Mouse (Mus musculus): ENCODE measurements around the gene Prdm5. TPM values are rescaled to one million over a fixed set of nuclear protein-coding genes. Genes with fewer than 3 reads are reported as not detected.

Prdm5 gene
- polyA plus RNA-seq, 2 experiments = 26.0 to 26.4 TPM

DNA sequence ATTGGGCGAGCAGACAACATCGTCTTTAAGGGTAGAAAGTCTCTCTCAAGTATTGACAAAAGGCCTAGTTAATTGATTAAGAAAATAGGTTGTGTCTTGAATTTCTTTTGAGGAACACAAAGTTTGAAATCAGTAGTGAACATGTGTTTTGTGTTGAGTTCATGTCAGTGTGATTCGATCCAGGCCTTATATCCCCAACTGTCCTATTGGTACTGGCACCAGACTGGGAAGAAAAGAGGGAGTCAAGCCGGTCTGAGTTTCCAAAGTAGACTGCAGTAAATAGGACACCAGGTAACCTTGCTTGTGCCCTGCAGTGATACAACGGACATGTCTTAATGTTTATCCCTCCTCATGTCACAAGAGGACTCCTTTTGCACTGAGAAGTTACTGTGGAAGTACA, 19.6 kb upstream of the Prdm5 start:
- no peaks in the 10 kb centered on the region for H3K9me3 ChIP-seq (ENCODE audit: control insufficient read depth, low read length)
- H3K4me1 ChIP-seq (ENCODE audit: control insufficient read depth, insufficient read depth, low read length) = no peaks in the 10 kb centered on the region
- H3K27ac ChIP-seq (replicated peaks; ENCODE audit: low read depth, low read length) = no peak overlapping the region
- DNase-seq (ENCODE audit: low spot score) = no peak
- TF ChIP-seq POLR2A (IDR thresholded peaks at IDR 0.05; ENCODE audit: borderline replicate concordance, extremely low read depth, insufficient read depth, insufficient read length) = no peak
- H3K27me3 ChIP-seq (ENCODE audit: control insufficient read depth, insufficient read depth, low read length) = no peaks in the 10 kb centered on the region
- no peak overlapping the region for H3K9ac ChIP-seq (ENCODE audit: low read depth, low read length, severe bottlenecking)
- 66% methylated on average over 5 of the region's 5 CpGs for WGBS
- no peak for ATAC-seq (ENCODE audit: low FRiP score, low read depth)
- no peak overlapping the region for H3K4me3 ChIP-seq (replicated peaks; ENCODE audit: low read length)
- no peak overlapping the region for H3K4me2 ChIP-seq (replicated peaks; ENCODE audit: low read depth, low read length, severe bottlenecking)
- no peaks in the 10 kb centered on the region for H3K36me3 ChIP-seq (ENCODE audit: control insufficient read depth, insufficient read depth, low read length)

DNA sequence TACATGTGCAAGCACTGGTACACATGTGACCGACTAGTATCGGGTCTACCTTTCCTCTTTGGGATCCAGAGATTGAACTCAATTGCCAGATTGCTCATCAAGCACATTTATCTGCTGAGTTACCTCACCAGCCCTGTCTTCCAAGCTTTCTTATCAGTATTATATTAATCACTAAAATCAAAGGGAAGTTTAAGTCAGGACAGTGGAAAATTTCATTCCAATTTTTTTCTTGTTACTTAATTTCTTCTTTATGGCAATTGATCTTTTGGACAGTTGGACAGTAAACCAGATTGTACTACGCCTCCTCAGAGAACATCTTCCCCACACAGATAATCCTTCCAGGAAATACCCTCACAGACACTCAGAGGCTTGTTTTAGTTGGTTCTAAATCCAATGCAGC, 18.7 kb upstream of the Prdm5 start:
- Histone ChIP-seq H3K4me2 (replicated peaks; ENCODE audit: low read depth, low read length, severe bottlenecking) (no peak overlapping the region), H3K36me3 (ENCODE audit: control insufficient read depth, insufficient read depth, low read length) (no peaks in the 10 kb centered on the region), H3K27me3 (ENCODE audit: control insufficient read depth, insufficient read depth, low read length) (no peaks in the 10 kb centered on the region), H3K9ac (ENCODE audit: low read depth, low read length, severe bottlenecking) (no peak overlapping the region), H3K27ac (replicated peaks; ENCODE audit: low read depth, low read length) (no peak overlapping the region), H3K4me1 (ENCODE audit: control insufficient read depth, insufficient read depth, low read length) (no peaks in the 10 kb centered on the region), H3K4me3 (replicated peaks; ENCODE audit: low read length) (no peak overlapping the region), H3K9me3 (ENCODE audit: control insufficient read depth, low read length) (no peaks in the 10 kb centered on the region)
- no peak for DNase-seq (ENCODE audit: low spot score)
- 90% methylated on average over 3 of the region's 3 CpGs for WGBS
- no peak for TF ChIP-seq POLR2A (IDR thresholded peaks at IDR 0.05; ENCODE audit: borderline replicate concordance, extremely low read depth, insufficient read depth, insufficient read length)
- ATAC-seq (ENCODE audit: low FRiP score, low read depth) = no peak

DNA sequence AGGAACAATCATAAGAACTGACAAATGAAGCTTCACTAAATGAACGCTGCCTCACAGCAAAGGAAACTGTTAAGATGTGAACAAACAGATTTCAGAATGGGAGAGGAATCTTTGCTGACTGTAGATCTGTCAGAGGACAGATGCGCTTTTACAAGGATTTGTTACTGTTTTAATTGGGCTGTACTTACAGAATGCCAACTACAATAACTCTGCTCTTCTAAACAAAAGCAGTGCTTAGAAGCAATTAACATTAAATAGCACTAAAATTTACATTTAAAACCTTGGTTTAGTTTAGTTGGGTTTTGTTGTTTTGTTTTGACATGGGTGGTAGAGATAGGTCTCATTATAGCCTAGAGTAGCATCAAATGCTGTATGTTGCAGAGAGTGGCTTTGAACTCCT, 14.3 kb upstream of the Prdm5 start:
- H3K9me3 ChIP-seq (ENCODE audit: control insufficient read depth, low read length) = no peaks in the 10 kb centered on the region
- H3K27ac ChIP-seq (replicated peaks; ENCODE audit: low read depth, low read length) = no peak overlapping the region
- no peak overlapping the region for H3K9ac ChIP-seq (ENCODE audit: low read depth, low read length, severe bottlenecking)
- H3K4me3 ChIP-seq (replicated peaks; ENCODE audit: low read length) = no peak overlapping the region
- no peak for TF ChIP-seq POLR2A (IDR thresholded peaks at IDR 0.05; ENCODE audit: borderline replicate concordance, extremely low read depth, insufficient read depth, insufficient read length)
- H3K27me3 ChIP-seq (ENCODE audit: control insufficient read depth, insufficient read depth, low read length) = no peaks in the 10 kb centered on the region
- H3K36me3 ChIP-seq (ENCODE audit: control insufficient read depth, insufficient read depth, low read length) = no peaks in the 10 kb centered on the region
- no peaks in the 10 kb centered on the region for H3K4me1 ChIP-seq (ENCODE audit: control insufficient read depth, insufficient read depth, low read length)
- H3K4me2 ChIP-seq (replicated peaks; ENCODE audit: low read depth, low read length, severe bottlenecking) = no peak overlapping the region
- WGBS = 87% methylated on average over 2 of the region's 2 CpGs
- no peak for DNase-seq (ENCODE audit: low spot score)
- ATAC-seq (ENCODE audit: low FRiP score, low read depth) = no peak

DNA sequence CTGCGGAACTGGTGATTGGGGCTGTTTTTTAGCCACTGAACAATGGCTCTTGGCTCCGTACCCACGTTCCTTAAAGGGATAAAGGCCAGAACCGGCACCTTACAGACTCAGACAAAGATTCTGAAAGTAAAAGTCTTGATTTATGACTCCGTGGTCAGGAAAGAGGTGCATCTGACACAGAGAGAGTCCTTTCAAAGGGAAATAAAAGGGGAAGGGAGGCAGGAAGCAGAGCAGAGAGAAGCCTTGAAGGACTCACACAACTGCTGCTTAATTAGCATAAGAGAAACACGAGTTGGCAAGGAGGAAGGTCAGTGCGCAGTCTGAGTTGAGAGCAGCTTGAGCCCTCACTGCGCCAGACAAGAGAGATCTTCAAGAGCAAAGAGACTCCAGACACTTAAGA, 13.7 kb upstream of the Prdm5 start:
- H3K9ac ChIP-seq (ENCODE audit: low read depth, low read length, severe bottlenecking) = no peak overlapping the region
- ATAC-seq (ENCODE audit: low FRiP score, low read depth) = no peak
- no peak overlapping the region for H3K4me2 ChIP-seq (replicated peaks; ENCODE audit: low read depth, low read length, severe bottlenecking)
- no peaks in the 10 kb centered on the region for H3K9me3 ChIP-seq (ENCODE audit: control insufficient read depth, low read length)
- no peaks in the 10 kb centered on the region for H3K27me3 ChIP-seq (ENCODE audit: control insufficient read depth, insufficient read depth, low read length)
- H3K27ac ChIP-seq (replicated peaks; ENCODE audit: low read depth, low read length) = no peak overlapping the region
- no peaks in the 10 kb centered on the region for H3K36me3 ChIP-seq (ENCODE audit: control insufficient read depth, insufficient read depth, low read length)
- no peak for DNase-seq (ENCODE audit: low spot score)
- no peaks in the 10 kb centered on the region for H3K4me1 ChIP-seq (ENCODE audit: control insufficient read depth, insufficient read depth, low read length)
- no peak for TF ChIP-seq POLR2A (IDR thresholded peaks at IDR 0.05; ENCODE audit: borderline replicate concordance, extremely low read depth, insufficient read depth, insufficient read length)
- WGBS = 16% methylated on average over 8 of the region's 8 CpGs
- H3K4me3 ChIP-seq (replicated peaks; ENCODE audit: low read length) = no peak overlapping the region

DNA sequence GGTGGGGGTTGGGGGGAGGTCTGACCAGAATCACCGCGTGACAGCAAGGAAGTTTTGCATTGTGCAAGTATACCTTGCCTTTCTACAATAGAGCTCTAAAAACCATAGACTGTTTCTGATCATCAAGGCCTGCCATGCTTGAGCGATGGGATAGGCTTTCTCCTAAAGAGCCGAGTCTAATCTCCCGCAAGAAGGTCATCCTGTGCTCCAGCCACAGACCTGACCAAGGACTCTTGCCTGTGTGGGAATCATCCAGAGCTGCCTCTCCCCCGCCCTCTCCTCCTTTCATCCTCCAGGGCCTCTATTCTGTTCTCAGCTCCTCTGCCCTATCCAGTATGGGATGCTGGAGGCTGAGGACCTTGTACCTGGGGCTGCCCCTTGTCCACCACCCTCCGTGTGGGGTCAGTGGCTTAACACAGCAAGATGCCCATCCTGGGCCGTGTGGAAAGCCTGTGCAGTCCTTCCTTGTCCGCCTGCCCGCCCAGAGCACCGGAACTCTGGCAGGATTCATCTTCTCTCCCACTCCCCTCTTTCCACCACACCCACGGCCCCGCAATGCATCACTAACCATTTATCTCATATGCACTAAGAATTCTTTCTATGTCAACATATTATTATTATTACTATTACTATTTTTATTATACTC, 12.9 kb upstream of the Prdm5 start:
- Histone ChIP-seq H3K9me3 (ENCODE audit: control insufficient read depth, low read length) (no peaks in the 10 kb centered on the region), H3K4me1 (ENCODE audit: control insufficient read depth, insufficient read depth, low read length) (no peaks in the 10 kb centered on the region), H3K27me3 (ENCODE audit: control insufficient read depth, insufficient read depth, low read length) (no peaks in the 10 kb centered on the region), H3K4me2 (replicated peaks; ENCODE audit: low read depth, low read length, severe bottlenecking) (no peak overlapping the region), H3K9ac (ENCODE audit: low read depth, low read length, severe bottlenecking) (no peak overlapping the region), H3K36me3 (ENCODE audit: control insufficient read depth, insufficient read depth, low read length) (no peaks in the 10 kb centered on the region), H3K27ac (replicated peaks; ENCODE audit: low read depth, low read length) (no peak overlapping the region), H3K4me3 (replicated peaks; ENCODE audit: low read length) (no peak overlapping the region)
- ATAC-seq (ENCODE audit: low FRiP score, low read depth) (no peak), DNase-seq (ENCODE audit: low spot score) (no peak)
- 84% methylated on average over 13 of the region's 13 CpGs for WGBS
- TF ChIP-seq POLR2A (IDR thresholded peaks at IDR 0.05; ENCODE audit: borderline replicate concordance, extremely low read depth, insufficient read depth, insufficient read length) = no peak

DNA sequence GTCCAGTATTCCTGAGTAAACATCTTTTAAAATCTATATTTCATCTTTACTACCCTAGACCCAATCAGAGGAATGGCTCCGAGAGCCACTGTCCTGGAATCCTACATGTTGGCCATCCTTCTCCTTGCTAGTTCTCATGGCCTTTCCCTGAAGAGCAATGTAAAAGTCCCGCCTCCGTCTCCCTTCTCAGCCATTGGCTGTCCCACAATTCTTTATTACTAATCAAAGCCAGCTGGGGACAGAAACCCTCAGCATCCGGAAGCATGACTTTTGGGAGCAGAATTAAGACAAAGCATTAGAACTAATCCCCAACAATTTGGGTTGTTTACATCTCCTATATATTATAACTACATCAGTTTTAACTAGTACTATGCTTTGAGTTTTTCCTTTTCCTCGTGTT, 10.9 kb upstream of the Prdm5 start:
- no peak for ATAC-seq (ENCODE audit: low FRiP score, low read depth)
- Histone ChIP-seq H3K4me3 (replicated peaks; ENCODE audit: low read length) (no peak overlapping the region), H3K36me3 (ENCODE audit: control insufficient read depth, insufficient read depth, low read length) (no peaks in the 10 kb centered on the region), H3K9me3 (ENCODE audit: control insufficient read depth, low read length) (no peaks in the 10 kb centered on the region), H3K27me3 (ENCODE audit: control insufficient read depth, insufficient read depth, low read length) (no peaks in the 10 kb centered on the region), H3K4me1 (ENCODE audit: control insufficient read depth, insufficient read depth, low read length) (no peaks in the 10 kb centered on the region), H3K9ac (ENCODE audit: low read depth, low read length, severe bottlenecking) (no peak overlapping the region), H3K4me2 (replicated peaks; ENCODE audit: low read depth, low read length, severe bottlenecking) (no peak overlapping the region), H3K27ac (replicated peaks; ENCODE audit: low read depth, low read length) (no peak overlapping the region)
- TF ChIP-seq POLR2A (IDR thresholded peaks at IDR 0.05; ENCODE audit: borderline replicate concordance, extremely low read depth, insufficient read depth, insufficient read length) = no peak
- DNase-seq (ENCODE audit: low spot score) = no peak
- 60% methylated on average over 5 of the region's 5 CpGs for WGBS
